Mouse (Mus musculus) CD8-positive naive resting alpha-beta T cell, adult 2 months (primary cell): ENCODE measurements around the gene Pde4c.

Experiments
- DNase-seq, 2 experiments: peaks; one replicate each; pipeline ENCODE4 v3.0.0; 2022; ENCODE audit warnings: low read depth in 2 of 2, low spot score in 2 of 2

The Pde4c gene

GRCm38 (mm10) chr8:70749097-70749674 is 25.7 kb downstream of the Pde4c start:
- no peak for DNase-seq

DNA sequence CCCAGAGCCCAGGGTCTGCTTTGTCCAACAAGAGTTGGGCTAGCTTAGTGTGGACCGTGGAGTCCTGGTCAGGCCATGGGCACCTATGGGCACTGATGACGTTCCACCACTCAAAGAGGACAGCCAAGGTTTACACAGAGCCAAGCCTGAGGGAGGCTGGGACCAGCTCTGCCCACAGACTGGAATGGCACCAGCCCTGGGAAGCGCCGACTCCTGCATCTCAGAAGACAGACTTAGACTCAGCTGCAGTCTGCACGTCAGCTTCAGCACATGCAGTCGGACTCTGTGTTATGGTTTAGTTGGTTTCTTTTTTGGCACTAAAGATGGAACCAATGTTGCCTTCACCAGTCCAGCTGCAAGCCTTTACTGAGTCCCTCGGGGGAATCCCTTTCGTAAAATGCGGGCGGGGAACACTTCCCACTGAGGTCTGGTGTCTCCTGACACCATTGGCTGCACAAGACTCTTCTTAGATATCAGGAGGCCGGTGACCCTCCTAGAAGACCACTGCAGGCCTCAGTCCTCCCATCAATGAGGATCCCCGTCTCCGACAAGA is 26.7 kb downstream of the Pde4c start:
- no peak for DNase-seq

GRCm38 (mm10) chr8:70752000-70752764 is 28.7 kb downstream of the Pde4c start:
- peak; percentile 48 to 70 for DNase-seq

GRCm38 (mm10) chr8:70753151-70753550 is 29.6 kb downstream of the Pde4c start:
- DNase-seq = no peak

DNA sequence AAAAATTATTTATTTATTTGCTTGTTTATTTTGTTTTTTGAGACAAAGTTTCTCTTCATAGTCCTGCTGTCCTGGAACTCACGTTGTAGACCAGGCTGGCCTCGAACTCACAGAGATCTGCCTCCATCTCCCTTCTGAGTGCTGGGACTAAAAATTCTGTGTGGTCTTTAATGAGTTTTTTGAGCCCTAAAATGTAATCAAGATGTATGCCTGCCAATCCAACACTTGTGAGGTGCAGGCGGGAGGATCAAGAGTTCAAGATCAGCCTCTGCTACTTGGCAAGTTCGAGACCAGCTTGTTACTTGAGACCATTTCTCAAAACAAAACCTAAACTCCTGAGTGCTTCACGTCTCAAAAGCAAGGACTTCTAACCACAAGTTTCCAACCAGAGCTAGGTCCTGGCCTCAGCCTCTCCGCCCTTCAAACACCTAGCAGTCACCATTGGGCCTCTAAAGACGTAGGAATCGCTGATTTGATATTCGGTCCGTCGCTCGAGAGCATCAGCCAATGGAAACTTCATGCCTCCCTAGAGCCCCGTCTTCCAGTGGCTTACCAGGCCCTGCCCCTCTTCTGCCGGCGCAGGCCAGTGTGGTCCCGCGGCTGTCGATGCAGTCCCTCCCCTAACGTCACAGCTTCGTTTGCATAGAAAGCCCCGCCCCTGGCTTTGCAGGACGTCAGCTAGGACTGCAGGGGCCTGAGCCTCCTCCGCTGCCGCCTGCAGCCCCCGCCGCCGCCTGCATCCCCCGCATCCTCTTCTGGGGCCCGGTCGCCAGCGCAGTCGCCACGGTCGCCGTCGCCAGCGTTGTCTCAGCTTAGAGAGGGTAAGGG is 30.7 kb downstream of the Pde4c start, which contains the start of gene Rab3a:
TSS of gene Rab3a (plus strand) at position 637 of the 828 bp plus-strand sequence.
- DNase-seq = peak; percentile 89 to 90

GRCm38 (mm10) chr8:70754871-70755660 is 31.5 kb downstream of the Pde4c start:
- DNase-seq = no peak

DNA sequence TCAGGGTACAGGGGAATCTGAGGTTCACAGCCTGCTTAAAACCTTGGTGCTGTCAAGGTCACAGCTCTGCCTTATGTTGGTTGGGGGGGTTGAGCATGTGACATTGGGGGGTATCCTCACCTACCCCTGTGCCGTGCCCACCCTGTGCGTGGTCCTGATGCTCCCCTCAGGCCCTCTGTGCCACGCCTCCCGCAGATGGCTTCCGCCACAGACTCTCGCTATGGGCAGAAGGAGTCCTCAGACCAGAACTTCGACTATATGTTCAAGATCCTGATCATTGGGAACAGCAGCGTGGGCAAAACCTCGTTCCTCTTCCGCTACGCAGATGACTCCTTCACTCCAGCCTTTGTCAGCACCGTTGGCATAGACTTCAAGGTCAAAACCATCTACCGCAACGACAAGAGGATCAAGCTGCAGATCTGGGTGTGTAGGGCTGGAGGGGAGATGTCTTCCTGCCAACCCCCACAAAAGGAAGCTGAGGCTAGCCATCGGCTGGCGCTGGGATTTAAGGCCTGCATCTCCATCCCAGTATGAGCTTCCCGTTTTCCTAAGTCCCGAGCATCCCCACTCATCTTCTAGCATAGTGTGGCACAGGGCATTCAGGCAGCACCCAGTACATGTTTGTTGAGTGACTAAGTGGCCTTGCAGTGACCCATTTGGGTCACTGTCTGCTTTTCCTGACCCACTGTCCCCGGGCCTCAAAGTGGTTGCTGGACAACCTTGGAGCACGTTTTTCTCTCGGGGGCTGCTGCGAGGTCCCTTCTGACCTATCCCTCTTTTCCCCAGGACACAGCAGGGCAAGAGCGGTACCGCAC is 32.3 kb downstream of the Pde4c start:
- no peak for DNase-seq

DNA sequence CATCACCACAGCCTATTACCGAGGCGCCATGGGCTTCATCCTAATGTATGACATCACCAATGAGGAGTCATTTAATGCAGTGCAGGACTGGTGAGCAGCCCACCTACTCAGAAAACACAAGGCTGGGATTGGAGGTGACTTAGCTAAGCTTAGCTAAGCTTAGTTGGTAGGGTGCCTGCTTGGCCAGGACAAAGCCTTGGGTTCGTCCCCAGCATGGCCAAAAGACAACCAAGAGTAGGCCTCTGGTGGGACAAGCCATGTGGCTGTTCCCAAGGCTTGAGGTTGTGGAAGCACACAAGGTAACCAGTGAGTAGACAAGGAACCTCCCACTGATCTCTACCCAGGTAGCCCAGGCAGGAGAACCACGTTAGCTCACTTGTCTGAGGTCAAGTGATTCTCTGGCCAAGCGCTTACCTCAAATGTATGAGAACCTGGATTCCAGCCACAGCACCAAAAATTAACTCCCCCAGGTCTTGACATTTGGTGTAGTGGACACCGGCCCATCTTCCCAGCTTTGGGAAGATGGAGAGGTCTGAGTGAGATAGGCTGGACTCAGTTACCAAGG is 33.0 kb downstream of the Pde4c start:
- DNase-seq = no peak

DNA sequence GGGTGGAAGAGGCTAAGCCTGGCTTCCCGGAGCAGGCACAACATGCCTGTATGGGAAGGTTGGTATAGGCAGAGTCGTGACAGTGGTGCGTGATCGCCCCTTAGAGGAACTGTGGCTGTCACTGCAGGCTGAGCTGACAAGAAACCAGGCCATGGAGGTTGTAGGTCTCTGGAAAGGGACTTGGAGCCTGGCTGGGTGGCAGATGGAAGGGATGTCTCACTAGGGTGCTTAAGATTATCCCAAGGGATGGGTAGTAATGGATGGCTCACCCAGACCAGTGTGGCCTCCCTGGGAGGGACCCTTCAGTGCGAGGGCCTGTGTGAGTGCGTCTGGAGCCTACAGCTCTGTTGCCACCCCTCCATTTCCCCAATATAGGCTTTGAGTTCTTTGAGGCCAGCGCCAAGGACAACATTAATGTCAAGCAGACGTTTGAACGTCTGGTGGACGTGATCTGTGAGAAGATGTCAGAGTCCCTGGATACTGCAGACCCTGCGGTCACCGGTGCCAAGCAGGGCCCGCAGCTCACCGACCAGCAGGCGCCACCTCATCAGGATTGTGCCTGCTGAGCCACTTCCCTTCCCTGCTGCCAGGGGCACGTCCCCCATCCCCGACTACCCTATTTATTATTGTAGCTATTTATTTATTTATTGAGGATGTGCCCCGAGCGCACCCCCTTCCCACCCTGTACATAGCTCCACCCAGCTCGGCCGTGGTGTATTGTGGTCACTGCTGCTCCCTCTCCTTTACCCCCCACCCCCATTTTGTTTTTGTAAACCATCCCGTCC is 34.2 kb downstream of the Pde4c start:
- DNase-seq = no peak

DNA sequence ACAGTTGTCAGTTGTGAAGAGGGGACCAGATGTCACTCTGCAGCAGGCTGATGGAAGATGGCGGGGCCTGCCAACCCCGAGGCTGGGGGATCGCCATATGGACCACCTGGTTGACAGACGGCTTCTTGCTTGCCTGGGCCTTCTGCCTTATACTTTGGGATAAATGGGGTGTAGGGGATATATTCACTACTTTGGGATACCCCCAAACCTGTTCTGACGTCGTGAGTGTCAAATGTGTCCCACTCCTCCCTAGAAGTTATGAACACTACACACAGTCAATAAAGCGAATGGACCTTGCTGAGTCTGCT is 34.7 kb downstream of the Pde4c start:
- DNase-seq = no peak

DNA sequence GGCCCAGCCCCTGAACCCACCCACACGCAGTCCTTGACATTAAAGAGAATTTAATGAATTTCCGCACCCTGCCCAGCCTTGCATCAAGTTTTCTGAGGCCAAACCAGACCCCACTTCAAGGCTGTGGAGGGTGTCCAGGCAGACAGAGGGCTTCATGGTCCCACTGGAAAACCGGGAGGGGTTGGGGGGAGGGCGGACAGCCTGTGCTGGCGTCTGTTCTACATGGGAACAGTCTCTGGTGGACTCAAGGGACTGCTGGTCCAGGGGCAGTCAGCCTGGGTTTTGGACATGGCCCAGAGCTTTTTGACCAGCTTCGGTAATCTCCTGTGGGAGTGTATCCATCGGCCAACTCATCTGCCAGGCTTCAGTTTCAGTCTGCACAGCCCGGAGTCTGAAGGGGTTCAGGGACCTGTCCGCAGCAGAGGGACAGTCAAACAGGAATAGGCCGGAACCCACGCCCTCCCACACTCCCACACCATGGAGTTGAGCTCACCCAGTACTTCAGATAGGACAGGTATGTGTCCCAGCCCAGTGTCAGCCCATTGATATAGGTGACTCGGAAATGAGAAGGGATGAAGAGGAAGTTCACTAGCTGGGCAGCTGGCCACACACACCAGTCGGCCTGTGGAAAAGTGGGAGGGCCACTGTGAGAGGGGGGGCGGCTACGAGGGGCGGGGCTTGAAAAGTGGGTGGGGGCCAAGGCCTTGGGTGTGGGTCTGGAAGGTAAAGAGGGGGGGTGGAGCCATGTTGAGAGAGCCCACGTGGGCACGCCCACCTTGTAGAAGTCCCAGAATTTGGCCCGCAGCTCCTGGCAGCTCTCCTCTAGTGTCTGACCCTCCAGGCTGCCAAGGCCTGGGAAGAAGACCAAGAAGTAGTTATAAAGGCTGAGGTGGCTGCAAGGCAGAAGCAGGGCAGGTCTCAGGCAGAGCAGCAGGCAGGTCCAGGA is 35.4 kb downstream of the Pde4c start:
- no peak for DNase-seq

DNA sequence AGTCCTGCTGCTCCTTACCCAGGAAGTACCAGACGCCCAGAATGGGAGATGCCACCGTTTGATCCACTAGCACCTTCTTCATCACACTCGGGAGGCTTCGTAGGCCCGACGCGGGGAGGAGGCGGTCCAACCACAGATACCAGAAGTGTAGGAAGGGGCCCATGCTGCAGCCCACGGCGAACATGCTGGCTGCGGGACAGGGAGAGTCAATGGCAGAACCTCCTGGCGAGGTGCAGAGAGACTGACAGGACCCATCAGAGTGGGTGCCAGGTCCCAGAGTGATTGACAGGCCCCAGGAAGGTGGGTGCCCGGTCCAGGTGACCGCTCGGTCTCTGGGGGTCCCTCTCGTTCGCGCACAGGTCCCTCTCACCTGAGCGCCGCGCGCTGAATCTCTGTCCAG is 36.8 kb downstream of the Pde4c start:
- no peak for DNase-seq

DNA sequence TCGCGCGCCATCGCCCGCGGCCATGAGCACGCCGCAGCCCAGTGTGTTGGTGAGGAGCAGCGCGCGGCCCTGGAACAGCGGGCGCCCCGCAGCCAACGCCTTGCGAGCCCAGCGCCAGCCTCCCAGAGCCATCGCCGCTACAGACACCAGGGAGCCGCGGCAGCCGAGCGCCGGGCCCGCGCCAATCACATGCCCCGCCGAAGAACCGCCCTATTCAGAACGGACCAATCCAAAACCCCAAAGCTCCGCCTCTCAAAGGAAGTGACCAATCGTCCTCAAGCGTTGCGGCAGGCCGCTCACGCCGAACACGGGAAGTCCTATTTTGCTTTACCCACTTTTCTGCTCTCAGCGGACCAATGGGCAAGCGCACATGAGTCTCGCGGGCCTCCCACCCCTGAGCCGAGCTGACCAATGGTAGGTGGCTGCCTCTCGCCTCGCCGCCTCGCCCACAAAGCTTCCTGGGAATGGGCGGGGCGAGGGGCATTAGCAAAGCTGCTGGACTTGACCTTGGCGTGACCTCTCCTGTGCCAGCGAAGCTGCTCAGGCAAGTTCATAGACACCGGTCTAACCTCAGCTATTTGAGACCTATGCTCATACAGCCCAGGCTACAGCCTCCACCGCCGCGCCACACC is 37.4 kb downstream of the Pde4c start, which contains the start of gene Mpv17l2:
TSS of gene Mpv17l2 (minus strand) at position 172 of the 632 bp plus-strand sequence.
- DNase-seq = peak; percentile 89 to 92

- no peak for DNase-seq
Measured at GRCm38 (mm10) chr8:70762118-70762517, 38.6 kb downstream of the Pde4c start.

DNA sequence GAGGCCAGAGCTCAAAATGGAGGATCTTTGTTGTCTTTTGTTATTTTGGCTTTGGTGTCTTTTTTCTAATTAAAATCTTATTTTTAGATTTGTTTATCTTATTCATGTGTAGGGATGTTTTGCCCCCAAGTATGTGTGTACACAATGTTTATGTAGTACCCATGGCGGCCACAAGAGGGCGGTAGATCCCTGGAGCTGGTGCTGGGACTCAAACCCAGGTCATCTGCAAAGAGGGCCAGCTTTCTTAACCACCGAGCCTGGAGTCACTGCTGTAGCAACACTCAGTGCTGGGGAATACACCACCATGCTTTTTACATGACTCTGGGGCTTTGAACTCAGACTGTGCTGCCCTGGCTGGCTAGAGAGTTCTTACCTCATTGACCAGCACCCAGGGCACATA is 39.8 kb downstream of the Pde4c start:
- DNase-seq = peak; percentile 50 to 59

DNA sequence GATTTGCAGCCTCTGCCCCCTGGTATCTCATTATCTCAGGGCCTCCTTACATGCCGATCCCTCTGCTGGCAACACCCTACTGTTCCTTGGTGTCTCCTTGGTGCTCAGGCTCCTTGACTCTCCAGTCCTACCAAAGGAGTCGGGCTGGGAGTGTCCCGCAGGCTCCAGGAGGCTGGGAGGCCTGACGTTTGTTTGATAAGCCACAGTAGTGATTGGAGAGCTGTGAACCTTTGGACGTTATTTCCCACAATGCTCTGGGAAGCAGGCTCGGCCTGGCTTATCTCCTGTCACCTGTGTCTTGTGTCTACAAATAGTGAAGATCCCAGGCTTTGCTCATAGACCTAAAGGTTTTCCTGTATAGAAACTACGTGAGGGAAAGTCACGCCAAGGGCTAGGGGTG is 40.5 kb downstream of the Pde4c start:
- DNase-seq = no peak

- no peak for DNase-seq
Measured at GRCm38 (mm10) chr8:70764676-70765075, 41.2 kb downstream of the Pde4c start.
